Mouse (Mus musculus) left cerebral cortex, adult 9 months (tissue): Measurements from ENCODE around the gene Slc6a17.

Experiments used
- DNase-seq, 2 experiments: peaks; one replicate each; pipeline ENCODE4 v3.0.0; 2022; ENCODE audit warnings: low spot score in 2 of 2

The Slc6a17 gene

GRCm38 (mm10) chr3:107466577-107466976 is 51.2 kb downstream of the Slc6a17 start:
- DNase-seq = peak in 1 of 2 experiments; percentile 84

- DNase-seq = peak in 1 of 2 experiments; percentile 86
Observed at GRCm38 (mm10) chr3:107462160-107462559, 55.7 kb downstream of the Slc6a17 start.

GRCm38 (mm10) chr3:107459773-107460431 is 57.9 kb downstream of the Slc6a17 start:
- DNase-seq = no peak

GRCm38 (mm10) chr3:107459196-107459772 is 58.5 kb downstream of the Slc6a17 start, which contains the start of gene Kcnc4:
Kcnc4 (minus strand) TSS chr3:107459552.
- DNase-seq = no peak

- DNase-seq = no peak
Observed at GRCm38 (mm10) chr3:107458528-107459195, 59.2 kb downstream of the Slc6a17 start.

- no peak for DNase-seq
Observed at GRCm38 (mm10) chr3:107458104-107458503, 59.7 kb downstream of the Slc6a17 start.

- DNase-seq = no peak
Observed at GRCm38 (mm10) chr3:107454280-107454679, 63.5 kb downstream of the Slc6a17 start.

GRCm38 (mm10) chr3:107446822-107447221 is 71.0 kb downstream of the Slc6a17 start:
- DNase-seq = no peak

- DNase-seq = no peak
Observed at GRCm38 (mm10) chr3:107443866-107444265, 74.0 kb downstream of the Slc6a17 start.

GRCm38 (mm10) chr3:107442191-107442590 is 75.6 kb downstream of the Slc6a17 start:
- peak; percentile 72 to 84 for DNase-seq

- DNase-seq = no peak
Observed at GRCm38 (mm10) chr3:107441306-107441705, 76.5 kb downstream of the Slc6a17 start.

GRCm38 (mm10) chr3:107439280-107439679 is 78.5 kb downstream of the Slc6a17 start:
- DNase-seq = no peak

- no peak for DNase-seq
Observed at GRCm38 (mm10) chr3:107437666-107438065, 80.2 kb downstream of the Slc6a17 start.

- DNase-seq = no peak
Observed at GRCm38 (mm10) chr3:107436434-107436833, 81.4 kb downstream of the Slc6a17 start.

- DNase-seq = no peak
Observed at GRCm38 (mm10) chr3:107433614-107434013, 84.2 kb downstream of the Slc6a17 start.

GRCm38 (mm10) chr3:107431268-107431667 is 86.5 kb downstream of the Slc6a17 start:
- no peak for DNase-seq

- peak; percentile 49 to 64 for DNase-seq
Observed at GRCm38 (mm10) chr3:107424258-107425041, 93.4 kb downstream of the Slc6a17 start.

- no peak for DNase-seq
Observed at GRCm38 (mm10) chr3:107420156-107420555, 97.7 kb downstream of the Slc6a17 start.
